Mouse (Mus musculus) c-Kit-positive CD71-positive TER-119-negative erythroid progenitor cells, embryonic 14.5 days (primary cell): ENCODE data around the gene Exph5.

Source experiments
- DNase-seq: peaks from one replicate; pipeline ENCODE4 v3.0.0-alpha.2; 2013; ENCODE audit warnings: low read depth

Exph5 gene

GRCm38 (mm10) chr9:53404753-53405722 lies 103.6 kb downstream of the Exph5 start:
- DNase-seq, result no peak

DNA sequence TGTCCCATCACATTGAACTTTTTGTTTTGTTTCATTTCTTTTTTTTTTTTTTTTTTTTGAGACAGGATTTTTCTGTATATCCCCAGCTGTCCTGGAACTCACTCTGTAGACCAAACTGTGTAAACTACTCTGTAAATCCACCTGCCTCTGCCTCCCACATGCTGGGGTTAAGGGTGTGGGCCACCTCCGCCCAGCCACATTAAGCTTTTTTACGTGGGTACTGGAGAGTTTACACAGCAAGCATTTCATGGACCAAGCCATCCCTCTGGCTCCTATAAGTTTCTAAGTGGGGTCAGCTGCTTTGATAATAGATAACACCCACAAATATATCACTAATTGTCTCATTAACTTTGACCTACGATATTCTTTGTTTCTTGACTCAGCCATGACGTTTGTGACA lies 107.1 kb downstream of the Exph5 start:
- DNase-seq, result no peak

DNA sequence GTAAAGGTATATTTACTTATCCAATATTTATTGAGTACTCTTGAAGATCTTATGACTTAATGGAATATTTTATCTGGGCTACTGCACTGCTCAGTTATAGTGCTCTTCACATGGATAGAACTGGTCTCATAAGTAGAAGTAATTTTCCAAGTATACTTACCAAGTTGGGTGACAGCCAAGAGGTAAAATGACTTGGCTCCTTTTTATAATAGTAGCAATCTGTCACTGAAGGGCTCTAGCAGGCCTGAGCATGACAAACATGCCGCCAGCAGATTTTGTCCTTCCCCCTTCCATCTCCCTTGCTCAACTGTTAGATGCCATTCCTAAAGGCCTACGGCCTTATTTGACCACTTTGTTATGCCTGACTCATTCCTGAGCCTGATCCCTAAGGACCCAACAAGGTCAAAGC lies 107.5 kb downstream of the Exph5 start:
- no peak for DNase-seq

DNA sequence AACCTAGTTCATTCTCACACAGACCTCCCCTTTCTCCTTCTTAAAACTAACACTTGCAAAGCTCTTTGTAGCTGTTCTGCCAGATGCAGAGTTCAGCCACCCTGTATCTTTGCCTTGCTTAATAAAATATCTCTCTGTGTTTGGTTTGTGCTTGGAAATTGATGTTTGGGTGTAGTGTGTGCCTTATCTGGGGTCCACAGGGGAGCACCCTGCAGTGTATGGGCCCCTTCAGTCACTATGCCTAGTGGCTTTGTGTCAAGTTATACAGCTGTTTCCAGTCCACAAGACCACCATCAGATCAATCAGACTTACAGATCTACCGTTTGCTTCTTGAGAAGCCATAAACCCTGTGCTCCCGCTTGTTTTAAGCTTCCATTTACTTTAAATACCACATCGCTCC lies 108.0 kb downstream of the Exph5 start:
- no peak for DNase-seq

- peak; percentile 61 for DNase-seq
These were observed 120.8 kb downstream of the Exph5 start for GRCm38 (mm10) chr9:53422133-53422896.

DNA sequence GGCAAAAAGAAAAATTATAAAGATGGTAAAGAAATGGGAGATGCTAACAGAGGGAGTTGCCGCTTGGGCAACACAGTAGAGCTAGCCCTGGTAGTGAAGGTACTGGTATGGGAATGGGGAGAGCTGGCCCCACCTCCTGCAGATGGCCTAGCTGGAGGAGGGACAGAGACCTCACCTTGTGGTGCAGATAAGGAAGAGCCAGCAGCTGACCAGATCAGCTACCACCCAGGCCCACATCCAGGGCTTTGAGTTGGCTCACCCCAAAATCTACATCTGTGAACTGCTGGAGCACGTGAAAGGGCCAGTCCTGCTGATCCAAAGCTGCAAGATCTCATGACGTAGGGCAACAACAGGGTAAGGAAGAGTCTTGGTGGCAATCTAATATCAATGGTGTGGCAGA lies 125.3 kb downstream of the Exph5 start:
- DNase-seq, result no peak
